Mouse (Mus musculus): ENCODE data around the gene Primpol.
A peak's percentile ranks its signal among the peaks of the same experiment; 100 is the strongest.
"Not testable (repeated sequence)": the region's sequence is repeated elsewhere in the genome, so short reads cannot be mapped to it uniquely, and the experiment has no call there.

The Primpol gene

GRCm38 (mm10) chr8:46603587-46603986, 13.4 kb downstream of the Primpol start:
- no peak for DNase-seq (ENCODE audit: low spot score in 2 of 2)

DNA sequence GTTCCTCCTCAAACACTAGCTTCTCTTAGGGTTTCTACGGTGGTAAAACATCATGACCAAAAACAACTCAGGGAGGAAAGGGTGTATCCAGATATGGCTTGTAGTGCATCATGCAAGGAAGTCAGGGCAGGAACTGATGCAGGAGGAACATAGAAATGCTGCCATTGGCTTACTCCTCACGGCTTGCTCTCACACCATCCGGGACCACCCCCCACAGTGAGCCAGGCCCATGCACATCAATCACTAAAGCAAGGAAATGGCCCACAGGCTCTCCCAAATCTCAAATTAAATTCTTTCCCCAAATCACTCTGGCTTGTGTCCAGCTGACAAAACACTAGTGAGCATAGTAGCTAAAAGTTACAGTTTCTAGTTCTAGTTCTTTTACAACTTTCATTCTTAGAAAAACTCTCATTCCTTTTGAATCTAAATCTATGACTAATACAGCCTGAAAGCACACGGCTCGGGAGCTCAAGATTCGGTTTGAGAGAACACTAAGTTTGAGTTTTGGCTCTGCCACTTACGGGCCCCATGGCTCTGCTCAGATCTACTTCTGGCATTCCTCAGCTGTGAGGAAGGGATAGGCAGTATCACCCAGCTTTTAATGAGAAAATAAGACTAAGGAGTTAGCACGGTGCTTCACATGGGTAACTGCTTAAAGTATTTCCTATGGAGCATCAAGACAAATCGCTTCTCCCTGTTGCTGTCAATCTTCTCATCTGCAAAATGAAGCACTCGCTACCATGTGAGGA, 15.9 kb downstream of the Primpol start:
- DNase-seq (ENCODE audit: low spot score in 2 of 2) = no peak

GRCm38 (mm10) chr8:46599314-46599904, 17.6 kb downstream of the Primpol start:
- DNase-seq (ENCODE audit: low spot score in 2 of 2) = no peak

- DNase-seq (ENCODE audit: low spot score in 2 of 2) = no peak
Measured at GRCm38 (mm10) chr8:46598753-46599152, 18.3 kb downstream of the Primpol start.

GRCm38 (mm10) chr8:46598114-46598513, 18.9 kb downstream of the Primpol start:
- DNase-seq (ENCODE audit: low spot score in 2 of 2) = no peak

DNA sequence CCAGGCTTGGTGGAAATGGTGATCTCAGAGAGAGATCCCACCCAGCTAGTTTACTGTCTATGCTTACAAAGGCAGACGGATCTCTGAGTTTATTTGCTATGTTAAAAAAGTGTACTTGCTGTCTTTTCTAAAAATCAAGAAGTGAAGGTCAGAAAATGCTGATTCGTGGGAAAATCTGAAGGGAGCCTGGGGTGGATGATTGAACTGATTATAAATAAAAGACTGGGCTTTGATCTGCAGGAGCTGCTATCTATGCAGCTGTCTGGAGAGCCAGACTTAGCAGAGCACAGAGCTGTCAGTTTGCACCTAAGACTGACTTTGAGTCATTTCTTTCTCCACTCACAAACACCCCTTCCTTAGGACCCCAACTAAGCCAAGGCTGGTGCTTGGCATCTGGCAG, 19.6 kb downstream of the Primpol start:
- DNase-seq (ENCODE audit: low spot score in 2 of 2) = no peak

DNA sequence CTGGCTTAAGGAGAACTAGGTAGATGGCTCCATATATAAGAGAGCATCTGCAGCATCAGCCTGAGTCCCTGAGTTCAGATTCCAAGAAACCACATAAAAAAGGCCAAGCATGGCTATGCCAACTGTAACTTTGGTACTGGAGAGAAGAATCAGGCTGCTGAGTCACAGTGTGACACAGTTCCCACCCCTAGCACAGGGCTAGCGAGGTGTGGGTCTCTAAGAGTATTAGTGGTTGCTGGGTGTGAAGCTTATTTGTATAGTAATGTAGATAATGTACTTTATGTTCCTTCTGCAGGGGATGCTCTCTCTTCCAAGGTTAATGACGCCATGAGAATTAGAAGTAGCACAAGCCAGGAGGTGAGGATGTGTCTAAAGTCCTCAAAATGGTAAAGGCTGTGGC, 20.5 kb downstream of the Primpol start:
- DNase-seq (ENCODE audit: low spot score in 2 of 2) = no peak

GRCm38 (mm10) chr8:46595593-46595992, 21.4 kb downstream of the Primpol start:
- DNase-seq (ENCODE audit: low spot score in 2 of 2) = peak in 1 of 2 experiments; percentile 36

DNA sequence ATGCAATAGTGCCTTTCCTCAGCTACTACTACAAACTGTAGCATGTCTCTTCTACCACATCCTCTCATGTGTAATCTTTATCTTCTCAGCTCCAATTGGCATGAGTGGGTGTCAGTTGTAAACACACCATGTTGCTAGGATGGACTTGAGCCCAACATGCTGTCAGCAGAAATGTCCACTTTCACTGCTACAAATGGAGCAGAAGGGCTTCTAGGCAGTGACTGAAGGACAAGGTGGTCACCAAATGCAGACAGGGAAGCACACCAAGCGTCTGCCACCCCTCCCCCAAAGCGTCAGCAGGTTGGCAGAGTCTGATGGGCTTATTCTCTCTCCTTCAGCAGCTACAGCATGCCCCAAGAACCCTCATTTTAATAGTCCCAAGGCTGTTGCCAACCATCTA, 23.2 kb downstream of the Primpol start:
- DNase-seq (ENCODE audit: low spot score in 2 of 2) = no peak

DNA sequence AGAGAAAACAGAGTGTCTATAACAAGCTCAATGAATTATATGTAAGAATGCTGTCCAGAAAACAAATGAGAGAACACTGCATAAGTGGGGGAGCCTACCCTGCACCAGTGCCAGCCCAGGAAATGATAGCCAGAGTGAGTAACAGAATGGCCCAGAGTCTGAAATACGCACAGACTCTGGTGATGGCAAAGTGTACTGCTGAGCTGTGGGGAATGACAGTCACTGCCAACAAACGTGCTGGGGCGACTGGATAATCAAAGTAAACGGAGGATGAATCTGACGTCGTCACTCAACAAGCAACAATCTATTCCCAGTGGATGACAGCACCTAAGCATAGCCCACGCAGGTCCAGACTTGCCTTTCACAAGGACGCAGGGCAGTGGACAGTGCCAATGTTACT, 23.9 kb downstream of the Primpol start:
- no peak for DNase-seq (ENCODE audit: low spot score in 2 of 2)

DNA sequence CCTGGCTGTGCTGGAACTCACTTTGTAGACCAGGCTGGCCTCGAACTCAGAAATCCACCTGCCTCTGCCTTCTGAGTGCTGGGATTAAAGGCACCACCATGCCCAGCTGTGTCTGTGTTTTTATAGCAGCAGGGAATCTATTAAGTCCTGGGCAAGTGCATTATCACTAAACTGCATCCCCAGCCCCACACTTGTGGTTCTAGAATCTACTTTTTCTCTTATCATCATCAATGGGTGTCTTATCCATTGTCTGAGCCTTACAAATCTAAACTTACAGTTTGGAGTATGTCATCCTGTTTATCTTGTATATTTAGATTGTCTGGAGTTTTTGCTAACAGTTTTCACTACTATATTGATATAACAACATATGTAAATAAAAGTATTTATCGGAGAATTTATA, 28.3 kb downstream of the Primpol start:
- DNase-seq (ENCODE audit: low spot score in 2 of 2) = no peak

- DNase-seq (ENCODE audit: low spot score in 2 of 2) = no peak
Measured at GRCm38 (mm10) chr8:46587911-46588310, 29.1 kb downstream of the Primpol start.

- no peak for DNase-seq (ENCODE audit: low spot score in 2 of 2)
Measured at GRCm38 (mm10) chr8:46585576-46585975, 31.4 kb downstream of the Primpol start.

DNA sequence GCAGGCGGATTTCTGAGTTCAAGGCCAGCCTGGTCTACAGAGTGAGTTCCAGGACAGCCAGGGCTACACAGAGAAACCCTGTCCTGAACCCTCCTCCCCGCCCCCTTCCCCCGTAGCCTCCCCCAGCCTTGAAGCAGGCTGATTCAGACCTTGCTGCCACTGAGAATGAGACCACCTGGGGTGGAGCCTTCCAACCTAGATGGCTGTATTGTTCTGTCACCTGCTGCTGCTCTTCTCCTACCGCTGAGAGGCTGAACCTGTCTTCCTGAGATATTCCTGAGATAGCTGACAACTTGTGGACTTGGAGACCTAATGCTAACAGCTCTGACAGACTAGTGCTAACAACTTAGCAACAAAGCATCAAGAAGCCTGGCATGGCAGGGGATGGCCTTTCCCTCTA, 32.7 kb downstream of the Primpol start:
- not testable (repeated sequence) for DNase-seq (ENCODE audit: low spot score in 2 of 2)

DNA sequence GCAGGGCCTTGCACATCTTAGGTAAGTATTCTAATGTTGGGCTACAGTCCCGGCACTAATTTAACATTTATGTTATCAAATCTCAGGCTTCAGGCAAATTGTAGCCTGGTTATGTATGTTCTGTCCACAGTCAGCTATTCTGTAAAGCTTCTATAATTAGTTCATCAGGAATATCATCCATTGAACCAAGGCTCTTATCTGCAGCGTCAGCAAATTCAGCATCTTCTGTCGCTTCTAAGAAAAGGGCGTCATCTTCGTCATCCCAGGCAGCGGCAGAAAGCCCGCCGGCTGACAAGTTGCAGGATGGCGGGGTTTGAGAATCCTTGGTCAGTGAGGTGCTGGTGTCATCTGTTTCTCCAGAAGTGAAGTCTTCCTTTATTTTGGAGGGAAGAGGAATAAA, 38.2 kb downstream of the Primpol start:
- no peak for DNase-seq (ENCODE audit: low spot score in 2 of 2)

DNA sequence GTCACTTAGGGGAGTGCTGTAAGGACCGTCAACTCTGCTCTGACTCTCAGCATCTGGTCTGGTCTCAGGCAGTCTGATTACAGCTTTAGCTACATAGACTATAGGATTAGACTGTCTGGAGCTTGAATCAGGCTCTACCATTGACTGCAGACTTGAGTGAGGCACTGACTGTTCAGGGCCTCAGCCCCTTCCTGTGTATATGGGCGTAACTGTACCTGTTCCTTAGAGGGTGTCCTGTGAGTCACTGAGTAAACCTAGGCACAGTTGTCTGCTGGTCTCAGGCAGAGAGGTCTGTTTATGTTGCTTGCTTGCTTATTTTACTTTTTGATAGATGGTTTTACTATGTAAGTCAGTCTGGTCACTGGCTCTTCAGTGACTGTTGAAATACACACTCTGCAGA, 43.0 kb downstream of the Primpol start:
- DNase-seq (ENCODE audit: low spot score in 2 of 2) = no peak

GRCm38 (mm10) chr8:46573446-46573845, 43.6 kb downstream of the Primpol start:
- no peak for DNase-seq (ENCODE audit: low spot score in 2 of 2)

GRCm38 (mm10) chr8:46570673-46571072, 46.3 kb downstream of the Primpol start:
- no peak for DNase-seq (ENCODE audit: low spot score in 2 of 2)

DNA sequence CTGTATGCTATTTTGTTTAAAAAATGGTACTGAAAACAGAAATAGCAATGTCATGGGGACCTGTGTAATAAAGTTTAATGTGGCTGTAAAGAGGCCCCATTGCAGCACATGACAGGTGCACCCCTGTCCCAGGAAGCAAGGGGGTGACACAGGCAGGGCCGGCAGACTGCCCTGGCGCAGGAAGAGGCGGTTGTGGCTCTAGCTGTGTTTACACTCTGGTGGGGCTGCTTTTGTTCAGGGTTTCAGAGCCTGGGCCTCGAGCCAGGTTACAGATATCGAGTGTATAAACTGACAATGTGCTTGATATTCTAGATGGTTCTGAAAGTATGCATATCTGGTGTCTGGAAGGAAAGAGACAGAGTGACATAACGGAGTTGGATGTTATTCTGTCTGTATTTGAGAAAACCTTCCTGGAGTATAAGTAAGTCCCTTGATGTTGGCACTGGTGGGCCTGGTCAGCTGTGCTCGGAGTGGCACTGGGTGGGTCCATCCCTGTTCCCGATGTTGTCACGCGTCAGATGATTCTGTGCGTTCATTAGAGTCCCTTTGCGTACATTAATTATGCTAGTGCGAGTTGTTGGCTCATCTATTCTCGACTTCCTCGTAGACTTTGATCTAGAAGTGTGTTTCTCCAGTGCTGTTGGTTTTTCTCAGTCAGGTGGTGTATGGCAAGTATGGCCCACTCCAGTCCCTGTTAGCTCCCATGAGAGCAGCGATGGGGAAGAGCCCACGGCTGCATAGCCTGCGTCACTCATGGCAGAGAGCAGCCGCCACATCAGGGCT, 47.2 kb downstream of the Primpol start:
- no peak for DNase-seq (ENCODE audit: low spot score in 2 of 2)

- no peak for DNase-seq (ENCODE audit: low spot score in 2 of 2)
Measured at GRCm38 (mm10) chr8:46568942-46569341, 48.1 kb downstream of the Primpol start.

DNA sequence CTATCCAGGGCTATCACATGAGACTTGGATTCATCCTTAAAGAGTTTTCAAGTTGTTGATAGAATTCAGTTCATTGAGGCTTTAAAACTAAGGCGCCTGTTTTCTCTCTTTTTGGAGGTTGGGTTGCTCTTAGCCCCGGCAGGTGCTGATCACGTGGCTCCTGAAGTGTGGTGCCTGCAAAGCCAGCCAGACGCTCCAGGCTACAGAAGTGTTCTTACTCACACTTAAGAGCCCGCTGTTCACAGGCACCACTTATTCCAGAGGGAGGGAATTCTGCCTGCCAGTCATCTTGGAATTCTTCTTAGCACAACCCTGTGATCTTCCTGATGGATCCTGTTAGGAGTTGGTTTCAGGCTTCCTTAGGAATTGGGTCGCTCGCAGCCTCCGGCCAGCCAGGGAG, 49.1 kb downstream of the Primpol start:
- DNase-seq (ENCODE audit: low spot score in 2 of 2) = no peak

DNA sequence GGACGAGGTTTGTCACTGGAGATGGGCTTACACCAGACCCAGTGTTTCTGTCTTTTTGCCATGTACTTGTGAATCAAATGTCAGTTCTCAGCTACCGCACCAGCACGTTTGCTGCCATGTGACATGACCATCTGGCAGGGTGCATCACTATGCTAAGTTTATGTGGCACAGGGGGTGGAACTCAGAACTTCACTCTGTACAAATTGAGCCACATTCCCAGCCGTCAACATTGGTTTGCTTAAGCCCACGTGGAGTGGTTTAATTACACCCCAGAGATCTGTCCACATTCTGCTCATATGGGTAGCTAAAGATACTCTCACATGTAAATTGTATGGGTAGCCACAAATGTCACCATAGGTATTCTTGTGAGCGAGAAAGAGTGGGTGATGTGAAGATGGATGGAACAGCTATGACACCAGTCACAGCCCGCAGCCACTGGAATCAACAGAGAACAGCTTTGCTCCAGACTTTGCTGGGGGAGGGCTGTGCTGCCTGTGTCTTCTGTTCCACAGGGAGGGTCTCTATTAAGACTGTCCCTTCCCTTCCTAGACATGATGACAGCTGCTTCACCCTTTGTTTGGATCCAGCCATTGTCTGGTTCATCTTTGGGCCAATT, 50.0 kb downstream of the Primpol start:
- DNase-seq (ENCODE audit: low spot score in 2 of 2) = no peak

All from spleen, postnatal 10 days (tissue).